9 mouse cellular contexts compared by ENCODE assay signal in the genomic region with DNA sequence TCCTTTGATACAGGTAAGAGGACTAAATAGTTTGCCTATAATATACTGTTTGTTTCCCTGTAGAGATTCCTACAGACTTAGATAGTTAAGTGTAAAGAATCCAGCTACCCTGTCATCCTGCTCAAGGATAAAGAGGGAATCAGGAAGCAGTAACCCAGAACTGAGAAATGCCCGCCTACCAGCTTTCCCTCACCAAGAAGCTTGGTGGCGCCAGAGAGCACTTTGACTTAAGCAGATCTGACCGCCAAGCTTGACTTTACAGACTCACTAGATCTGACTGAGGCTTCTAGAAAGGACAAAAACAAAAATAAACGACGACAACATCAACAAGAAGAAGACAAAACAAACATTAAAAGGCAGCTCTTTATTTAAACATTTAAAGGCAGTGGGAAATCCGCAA. TPM values are rescaled to one million over a fixed set of nuclear protein-coding genes. Genes with fewer than 3 reads are reported as not detected.
DNase-seq lines count a peak whose midpoint lies in the region; ATAC-seq and TF ChIP-seq lines count a peak whose summit lies in the region.
"Had no signal": no experiment of that assay in that cellular context is flagged by ENCODE, and none has a peak within 500 bp of the region (broad histone marks: within the 10 kb centered on the region; RNA-seq: fewer than 3 reads in every experiment).

No protein-coding gene starts in this region.

- DNase-seq in cerebellum, adult 11-12 months, result peak; percentile 3
- no peak for DNase-seq in cerebellum, adult 9-10 months
- peak; percentile 43 to 45 for DNase-seq in cerebellum, adult 2 months
- peak; percentile 37 to 58 for DNase-seq in frontal cortex, postnatal 25 days (ENCODE audit: low spot score in 2 of 2)
- peak; percentile 68 for DNase-seq in hindlimb bud, embryonic 11.5 days (ENCODE audit: extremely low spot score, low read depth, low spot score)
- peak; percentile 73 to 78 for DNase-seq in left cerebral cortex, adult 18-20 months (ENCODE audit: low spot score in 2 of 2)
- peak; percentile 93 for DNase-seq in midbrain, embryonic 11.5 days (ENCODE audit: low spot score, missing footprints)
- peak; percentile 66 for DNase-seq in testis, postnatal 14 days (ENCODE audit: low spot score)

- WGBS in cerebellum, adult 2 months, result 10% methylated on average over 6 of the region's 6 CpGs
- 5% methylated on average over 6 of the region's 6 CpGs for WGBS in midbrain, embryonic 11.5 days

- no peak overlapping the region for H3K27ac ChIP-seq in cerebellum, adult 2 months (ENCODE audit: insufficient read depth, low read length)
- H3K27ac ChIP-seq in midbrain, embryonic 11.5 days (ENCODE audit: low read depth, low read length), result no peak overlapping the region

- ATAC-seq in midbrain, embryonic 11.5 days (ENCODE audit: low FRiP score), result peak; percentile 50

- no peaks in the 10 kb centered on the region for H3K36me3 ChIP-seq in midbrain, embryonic 11.5 days (ENCODE audit: control insufficient read depth, insufficient read depth, low read length)

- peak; percentile 53; the same call in 1 of the 2 replicates for TF ChIP-seq CTCF in cerebellum, adult 2 months (IDR thresholded peaks at IDR 0.05; ENCODE audit: borderline replicate concordance, insufficient read depth, low read depth, low read length)

- no peaks in the 10 kb centered on the region for H3K4me1 ChIP-seq in cerebellum, adult 2 months (ENCODE audit: control insufficient read depth, insufficient read depth, low read length)
- no peaks in the 10 kb centered on the region for H3K4me1 ChIP-seq in midbrain, embryonic 11.5 days (ENCODE audit: control insufficient read depth, insufficient read depth, low read length)

- no peaks in the 10 kb centered on the region for H3K27me3 ChIP-seq in cerebellum, adult 2 months (ENCODE audit: control insufficient read depth, insufficient read depth, low read length)
- peaks cover 3% of the 10 kb centered on the region; the same call in 1 of the 2 replicates for H3K27me3 ChIP-seq in midbrain, embryonic 11.5 days (ENCODE audit: control insufficient read depth, insufficient read depth, low read length)

- no peak overlapping the region for H3K4me2 ChIP-seq in midbrain, embryonic 11.5 days

- no peak overlapping the region for H3K9ac ChIP-seq in midbrain, embryonic 11.5 days (ENCODE audit: low read length)

- no peak overlapping the region for H3K4me3 ChIP-seq in cerebellum, adult 2 months (replicated peaks; ENCODE audit: insufficient read depth, low read depth, low read length)
- no peak overlapping the region for H3K4me3 ChIP-seq in midbrain, embryonic 11.5 days (ENCODE audit: low read depth, low read length)

- no peaks in the 10 kb centered on the region for H3K9me3 ChIP-seq in midbrain, embryonic 11.5 days (ENCODE audit: control insufficient read depth, low read length)

- TF ChIP-seq POLR2A in cerebellum, adult 2 months (IDR thresholded peaks at IDR 0.05; ENCODE audit: borderline replicate concordance, insufficient read depth, low read length), result no peak

RNA-seq across cellular contexts. Expression of a gene that starts 56.5 kb away (rescaled TPM):
- 2.0 and 2.6 TPM in 2 replicates for polyA plus RNA-seq in cerebellum, adult 2 months (2012; rRNA removed)
- total RNA-seq in left cerebral cortex, adult 18-20 months (2021), result 10 to 100 TPM in 1 of 2 experiments, 1 to 10 TPM in 1; 7.1 to 12.1 TPM
- polyA plus RNA-seq in midbrain, embryonic 11.5 days (2014; fragmentation: Nextera tagmentation; extraction: Ambion mirVana), result 15.1 and 17.5 TPM in 2 replicates
- polyA plus RNA-seq: C2C12 had no signal
